Mouse (Mus musculus) frontal cortex, postnatal 36 days (tissue): ENCODE measurements around the gene Otop2.

Source experiments
- DNase-seq, 2 experiments: peaks; one replicate each; pipeline ENCODE4 v3.0.0; 2022; ENCODE audit warnings: low spot score in 2 of 2

Gene Otop2

DNA sequence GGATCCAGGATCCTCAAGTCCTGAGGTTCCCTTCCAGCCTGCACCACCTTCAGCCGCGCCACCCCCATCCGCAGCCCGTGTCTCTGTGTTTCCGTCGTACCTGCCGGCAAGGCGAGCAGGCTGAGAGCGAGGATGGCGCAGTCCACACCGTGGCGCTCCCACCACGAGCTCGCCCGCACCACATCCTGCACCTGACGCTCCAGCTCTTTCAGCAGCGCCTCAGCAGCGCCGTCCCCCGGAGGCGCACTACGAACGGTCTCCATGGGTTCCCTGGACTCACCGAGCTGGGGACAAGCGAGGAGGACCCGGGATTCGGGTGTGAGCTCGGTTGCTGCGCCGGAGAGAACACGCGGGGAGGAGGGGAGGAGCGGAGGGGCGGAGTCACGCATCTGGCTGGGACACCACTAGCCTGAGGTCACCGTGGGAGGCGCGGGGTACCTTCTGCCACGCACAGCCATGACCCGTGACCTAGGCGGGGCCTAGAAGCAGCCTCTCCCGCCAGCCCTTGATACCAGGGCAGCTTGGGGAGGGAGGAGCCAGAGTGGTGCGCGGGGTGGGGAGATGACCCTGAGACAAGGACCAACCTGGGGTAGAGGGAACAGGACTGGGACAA lies 9.6 kb upstream of the Otop2 start, which contains the start of gene Fads6:
Gene Fads6 (minus strand): TSS at position 450 of the 613 bp plus-strand sequence.
- DNase-seq: peak; percentile 73 to 75

DNA sequence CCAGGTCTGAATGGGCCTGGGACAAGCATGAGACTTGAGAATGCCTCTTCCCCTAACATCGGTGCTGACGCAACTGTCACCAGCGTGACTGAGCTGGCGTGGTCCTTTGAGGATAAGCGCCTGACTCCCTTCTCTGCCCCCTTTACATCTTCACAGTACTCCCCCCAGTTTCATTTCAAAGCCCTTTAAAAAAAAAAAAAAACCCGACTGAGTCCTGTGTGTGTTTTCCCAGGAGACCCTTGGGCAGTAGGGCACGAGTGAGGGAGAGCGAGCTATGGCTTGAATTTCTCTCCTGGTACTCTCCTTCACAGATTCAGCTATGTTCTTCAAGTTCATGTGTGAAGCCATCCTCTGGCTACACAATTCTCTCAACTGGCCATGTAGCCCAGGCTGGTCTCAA lies 8.8 kb upstream of the Otop2 start:
- DNase-seq: no peak

DNA sequence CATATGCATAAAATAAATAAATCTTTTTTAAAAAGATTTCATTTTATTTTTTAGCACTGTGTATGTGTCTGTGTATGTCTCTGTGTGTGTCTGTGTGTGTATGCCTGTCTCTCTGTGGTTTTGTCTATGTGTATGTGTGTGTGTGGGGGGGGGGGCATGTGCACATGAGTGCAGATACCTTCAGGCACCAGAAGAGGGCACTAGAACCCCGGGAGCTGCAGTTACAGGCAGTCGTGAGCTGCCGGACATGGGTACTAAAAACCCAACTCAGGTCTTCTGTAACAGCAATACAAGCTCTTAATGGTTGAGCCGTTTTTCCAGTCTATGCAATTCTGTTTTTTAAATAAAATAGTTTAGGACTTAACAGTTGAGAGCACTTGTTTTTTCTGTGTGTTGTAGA lies 6.2 kb upstream of the Otop2 start:
- DNase-seq: no peak

DNA sequence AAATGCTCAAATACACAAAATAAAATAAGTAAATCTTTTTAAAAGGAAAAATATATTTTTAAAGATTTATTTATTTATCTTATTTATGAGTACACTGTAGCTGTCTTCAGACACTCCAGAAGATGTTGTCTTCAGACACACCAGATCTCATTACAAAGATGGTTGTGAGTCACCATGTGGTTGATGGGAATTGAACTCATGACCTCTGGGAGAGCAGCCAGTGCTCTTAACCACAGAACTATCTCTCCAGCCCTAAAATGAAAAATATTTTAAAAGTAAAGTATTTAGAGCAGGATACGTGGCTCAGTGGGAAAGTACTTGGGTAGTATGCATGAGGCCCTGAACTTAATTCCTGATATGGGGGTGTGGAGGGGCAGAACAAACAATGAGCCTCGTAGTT lies 5.6 kb upstream of the Otop2 start:
- DNase-seq: no peak

DNA sequence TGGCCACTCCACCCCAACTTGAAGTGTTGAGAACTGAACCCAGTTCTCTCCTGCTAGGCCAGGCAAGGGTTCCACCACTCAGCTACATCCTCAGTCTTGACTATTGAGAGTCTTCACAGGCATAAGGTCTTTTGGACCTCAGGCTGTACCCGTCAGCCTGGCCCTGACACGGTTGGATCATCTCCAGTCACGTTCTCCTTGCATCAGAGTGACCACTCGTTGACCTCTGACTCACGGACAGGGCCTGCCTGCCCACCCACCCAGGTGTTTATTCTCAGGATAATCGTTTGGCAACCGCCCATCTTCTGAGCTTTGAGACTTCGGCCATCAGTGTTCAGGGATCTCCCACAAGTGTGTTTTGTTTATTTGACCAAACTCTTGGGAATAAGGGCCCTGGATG lies 3.8 kb upstream of the Otop2 start:
- no peak for DNase-seq

DNA sequence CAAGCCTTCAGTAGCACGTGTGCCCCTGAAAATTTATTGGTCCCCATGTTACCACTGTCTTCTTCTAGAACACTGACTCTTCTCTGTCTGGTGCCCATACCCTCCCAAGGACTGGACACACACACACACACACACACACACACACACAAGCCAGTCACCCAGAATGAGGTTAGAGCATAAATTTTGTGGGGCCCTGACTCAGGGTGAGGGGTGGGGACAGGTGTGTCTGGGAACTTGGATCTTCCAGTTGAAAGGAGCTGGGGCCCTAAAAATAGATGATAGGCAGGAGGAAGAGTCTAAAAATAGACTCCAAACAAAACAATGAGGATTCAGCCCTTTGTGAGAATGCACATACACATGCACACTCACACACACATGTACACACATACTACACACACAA lies 1.8 kb downstream of the Otop2 start:
- DNase-seq: no peak

DNA sequence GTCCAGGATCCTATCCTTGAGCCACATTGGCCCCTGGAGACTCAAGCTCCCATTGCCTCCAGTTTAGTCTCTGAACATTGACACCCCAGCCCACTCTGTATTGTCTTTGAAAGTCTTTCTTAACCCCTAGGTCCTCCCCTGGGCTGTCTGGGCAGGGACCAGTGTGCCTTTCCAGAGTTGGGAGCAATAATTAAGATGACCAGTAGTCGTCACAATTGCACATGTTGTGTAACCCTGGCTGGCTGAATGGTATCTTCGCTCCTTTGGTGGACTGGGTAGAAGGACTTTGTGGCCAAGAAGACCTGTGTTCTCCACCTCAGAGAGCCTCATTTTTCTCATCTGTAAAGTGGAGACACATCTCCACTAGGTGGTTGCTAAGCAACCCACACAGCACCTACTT lies 7.3 kb downstream of the Otop2 start:
- no peak for DNase-seq

DNA sequence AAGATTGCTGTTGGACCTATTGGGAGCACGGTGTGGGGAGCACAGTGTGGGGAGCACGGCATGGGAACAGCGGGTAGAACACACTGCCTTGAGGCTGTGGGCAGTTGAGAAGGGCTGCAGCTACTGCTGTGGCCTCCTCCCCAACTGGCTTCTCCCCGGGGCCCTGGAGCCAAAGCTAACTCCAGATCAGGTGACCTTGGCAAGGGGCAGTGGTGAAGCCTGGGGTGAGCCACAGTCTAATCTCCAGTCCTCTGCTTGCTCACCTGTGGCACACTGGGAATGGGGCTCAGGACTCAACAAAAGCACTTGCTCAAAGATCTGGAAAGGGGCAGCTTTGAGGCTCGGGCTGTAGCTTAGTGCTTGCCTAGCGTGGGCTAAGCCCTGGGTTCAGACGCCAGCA lies 10.2 kb downstream of the Otop2 start:
- no peak for DNase-seq

DNA sequence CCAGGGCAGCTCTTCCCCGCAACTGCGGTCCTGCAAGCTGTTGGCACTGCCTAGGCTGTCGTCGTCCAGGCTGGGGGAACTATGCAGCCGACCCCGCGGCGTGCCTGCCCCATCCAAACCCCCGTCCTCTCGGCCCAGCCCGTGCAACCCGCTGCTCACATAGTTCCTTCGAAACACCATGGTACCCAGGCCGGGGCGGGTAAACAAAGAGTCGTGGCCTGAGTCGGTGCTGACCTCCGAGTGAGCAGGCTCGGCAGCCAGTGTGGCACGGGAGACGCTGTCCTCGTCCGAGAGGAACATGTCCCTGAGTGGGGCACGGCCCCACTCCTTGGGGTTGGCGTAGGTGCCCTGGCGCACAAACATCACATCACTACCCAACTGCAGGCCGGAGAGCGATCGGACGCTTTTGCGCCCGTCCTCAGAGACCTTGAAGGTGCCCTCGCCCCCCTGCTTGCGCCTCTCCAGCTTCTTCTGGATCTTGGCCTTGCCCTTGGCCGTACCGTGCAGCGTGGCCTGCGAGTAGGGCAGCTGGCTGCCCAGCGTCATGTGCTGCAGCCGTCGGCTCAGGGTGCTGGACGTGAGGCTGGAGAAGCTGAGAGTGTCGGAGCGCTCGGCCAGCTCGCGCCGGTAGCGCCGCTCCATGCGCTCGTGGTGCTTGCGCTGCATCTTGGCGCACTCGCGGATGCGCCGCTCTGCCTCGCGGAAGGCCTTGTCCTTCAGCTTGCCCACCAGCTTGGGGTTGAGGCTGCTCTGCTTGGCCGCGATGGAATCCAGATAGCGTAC lies 11.5 kb downstream of the Otop2 start:
- no peak for DNase-seq

DNA sequence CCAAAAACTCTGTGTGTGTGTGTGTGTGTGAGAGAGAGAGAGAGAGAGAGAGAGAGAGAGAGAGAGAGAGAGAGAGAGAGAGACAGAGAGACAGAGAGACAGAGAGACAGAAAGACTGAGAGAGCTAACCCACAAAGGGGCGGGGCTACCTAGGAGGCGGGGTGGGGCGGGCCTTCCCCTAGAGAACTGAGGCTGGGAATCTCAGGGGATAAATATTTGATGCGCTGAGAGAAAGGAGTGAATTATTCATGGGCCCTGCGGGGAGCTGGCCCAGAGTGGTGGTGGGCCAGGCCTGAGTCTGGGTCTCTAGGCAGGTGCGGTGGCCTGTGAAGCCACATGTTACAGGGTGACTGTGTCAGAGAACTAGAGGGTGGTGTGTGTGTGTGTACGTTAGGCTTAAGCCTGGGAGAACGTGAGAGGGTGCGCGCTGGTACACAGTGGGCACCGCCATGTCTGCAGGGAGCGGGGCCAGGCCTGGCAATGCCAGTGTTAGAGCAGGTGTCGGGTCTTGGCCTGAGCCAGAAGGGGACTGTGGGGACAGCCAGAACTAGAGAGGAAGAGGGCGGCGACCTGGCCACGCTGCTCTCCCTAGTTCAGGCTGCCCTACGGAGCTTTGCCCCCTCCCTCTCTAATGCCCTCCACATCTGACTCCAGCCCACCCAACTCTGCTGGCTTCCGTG lies 12.9 kb downstream of the Otop2 start:
- DNase-seq: no peak

DNA sequence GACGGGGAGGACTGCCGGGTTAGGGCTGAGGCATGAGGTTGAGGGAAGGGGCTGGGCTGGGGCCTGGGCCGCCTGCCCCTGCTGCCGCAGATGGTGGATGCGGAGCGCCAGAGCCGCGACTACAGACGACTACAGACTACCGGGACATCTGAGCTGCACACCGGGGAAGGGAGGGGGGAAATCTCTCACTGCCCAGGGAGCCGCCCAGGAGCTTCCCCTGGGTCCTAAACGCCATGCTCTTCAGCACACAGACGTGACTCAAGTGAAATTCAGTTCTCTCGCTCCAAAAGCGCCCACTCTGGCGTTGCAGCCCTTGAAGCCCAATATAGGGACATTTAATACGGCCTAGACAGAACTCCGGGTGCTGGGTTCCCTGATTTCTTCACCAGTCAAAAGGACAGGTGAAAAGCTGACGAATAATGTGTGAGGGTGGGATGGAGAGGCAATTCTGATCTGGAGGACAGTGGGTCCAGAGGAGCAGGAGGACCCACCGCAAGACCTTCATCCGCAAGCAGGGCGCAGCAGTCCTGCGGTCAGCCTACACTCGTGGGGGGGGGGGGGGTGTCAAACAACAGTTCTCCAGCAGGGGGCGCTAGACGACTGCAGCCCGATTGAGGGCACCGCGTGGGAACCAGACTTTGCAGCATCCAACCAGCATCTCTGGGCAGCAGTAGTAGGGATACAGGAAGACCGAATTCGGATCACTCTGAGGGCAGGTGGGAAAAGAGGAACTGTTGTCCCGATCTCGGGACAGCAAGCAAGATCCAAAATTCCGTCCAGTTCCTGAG lies 15.1 kb downstream of the Otop2 start, which contains the start of gene Ush1g:
Gene Ush1g (minus strand): TSS at position 136 of the 788 bp plus-strand sequence.
- no peak for DNase-seq

DNA sequence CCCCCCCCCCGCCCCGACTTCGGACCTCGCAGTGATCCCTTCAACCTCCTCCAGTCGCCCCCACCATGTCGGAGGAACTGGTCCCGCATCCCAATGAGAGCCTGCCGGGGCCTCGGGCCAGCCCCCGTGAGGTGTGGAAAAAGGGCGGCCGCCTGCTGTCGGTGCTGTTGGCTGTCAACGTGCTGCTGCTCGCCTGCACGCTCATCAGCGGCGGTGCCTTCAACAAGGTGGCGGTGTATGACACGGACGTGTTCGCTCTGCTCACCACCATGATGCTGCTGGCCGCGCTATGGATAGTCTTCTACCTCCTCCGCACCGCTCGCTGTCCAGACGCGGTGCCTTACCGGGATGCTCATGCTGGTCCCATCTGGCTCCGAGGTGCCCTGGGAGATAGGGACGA lies 16.4 kb downstream of the Otop2 start:
- DNase-seq: no peak

DNA sequence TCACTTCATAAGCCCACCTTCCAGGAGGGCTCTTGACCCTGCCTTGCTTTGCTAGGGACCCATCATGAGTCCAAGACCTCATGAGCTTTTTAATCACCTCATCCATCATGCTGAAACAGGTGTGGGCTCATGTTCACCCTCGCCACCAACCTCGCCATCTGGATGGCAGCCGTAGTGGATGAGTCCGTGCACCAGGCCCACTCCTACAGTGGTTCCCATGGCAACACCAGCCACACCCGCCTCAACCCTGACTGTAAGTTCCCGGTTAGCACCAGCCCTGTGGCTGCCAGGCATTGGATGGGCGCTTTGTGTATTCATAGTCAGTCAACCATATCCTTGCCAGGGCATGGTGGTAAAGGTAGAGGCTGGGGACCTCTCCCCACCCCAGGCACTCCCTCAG lies 19.8 kb downstream of the Otop2 start:
- DNase-seq: peak; percentile 55 to 61

DNA sequence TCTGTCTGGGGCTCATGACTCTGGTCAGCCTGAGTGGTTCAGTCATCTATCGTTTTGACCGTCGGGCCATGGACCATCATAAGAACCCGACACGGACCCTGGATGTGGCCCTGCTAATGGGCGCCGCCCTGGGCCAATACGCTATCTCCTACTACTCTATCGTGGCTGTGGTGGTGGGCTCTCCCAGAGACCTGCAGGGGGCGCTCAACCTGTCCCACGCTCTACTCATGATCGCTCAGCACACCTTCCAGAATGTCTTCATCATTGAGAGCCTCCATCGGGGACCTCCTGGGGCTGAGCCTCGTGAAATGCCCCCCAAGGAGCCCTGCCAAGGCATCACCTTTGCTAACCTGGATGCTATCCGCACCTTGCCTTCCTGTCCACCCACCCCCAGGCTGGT lies 22.4 kb downstream of the Otop2 start:
- no peak for DNase-seq

DNA sequence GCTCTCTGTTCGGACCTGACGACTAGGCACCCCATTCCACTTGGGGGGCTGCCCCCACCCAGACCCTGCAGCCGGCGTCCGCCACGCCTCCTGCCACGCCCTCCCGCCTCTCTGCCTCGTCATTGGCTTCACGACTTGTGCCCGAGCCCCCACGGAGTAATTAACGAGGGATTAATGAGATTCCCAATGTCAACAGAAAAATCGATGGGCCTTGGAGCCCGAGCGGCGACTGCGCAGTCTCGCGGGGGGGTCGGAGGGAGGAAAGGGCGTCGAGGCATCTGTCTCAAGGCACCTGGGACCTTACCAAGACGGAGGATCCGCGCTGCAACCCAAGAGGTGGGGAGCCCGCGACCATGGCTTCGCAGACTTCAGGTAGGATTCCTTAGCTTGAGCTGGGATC lies 27.6 kb downstream of the Otop2 start, which contains the start of gene Otop3:
Gene Otop3 (plus strand): TSS at position 201 of the 400 bp plus-strand sequence.
- no peak for DNase-seq

DNA sequence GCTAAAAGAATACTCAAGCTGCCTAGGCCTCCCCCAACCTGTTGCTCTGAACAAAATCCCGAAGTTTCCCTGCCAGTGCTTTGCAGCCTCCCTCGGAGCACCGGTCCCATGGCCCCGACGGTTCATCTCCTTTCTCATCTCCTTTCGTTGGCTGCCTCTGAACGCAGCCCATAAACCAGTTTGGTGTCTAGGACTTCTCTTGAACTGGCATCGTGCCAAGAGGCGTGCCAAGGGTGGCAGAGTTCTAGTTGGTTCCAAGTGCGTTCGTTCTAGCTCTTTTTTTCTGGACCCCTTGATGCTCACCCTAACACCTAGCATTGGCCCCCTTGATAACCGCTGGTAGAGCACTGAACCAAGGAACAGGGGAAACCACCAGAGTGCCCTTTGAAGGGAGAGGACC lies 28.3 kb downstream of the Otop2 start:
- no peak for DNase-seq

DNA sequence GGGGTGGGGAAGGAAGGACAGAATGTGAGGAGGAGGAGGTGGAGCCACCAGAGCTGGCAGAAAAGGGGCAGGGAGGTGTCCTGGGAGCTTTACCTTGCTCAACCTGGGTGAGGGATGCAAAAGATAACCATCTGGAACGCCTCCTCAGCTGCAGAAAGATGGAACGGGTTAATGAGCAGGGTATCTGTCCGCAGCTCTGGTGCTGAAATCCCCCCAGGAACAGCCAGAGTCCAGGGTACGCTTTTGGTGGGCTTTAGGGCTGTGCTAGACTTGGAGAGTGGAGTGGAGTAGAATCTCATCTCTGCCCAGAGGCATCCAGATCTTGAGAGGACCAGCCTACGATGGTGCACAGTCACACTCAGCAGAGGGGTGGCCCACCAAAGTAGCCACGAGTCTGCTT lies 29.2 kb downstream of the Otop2 start:
- DNase-seq: no peak

DNA sequence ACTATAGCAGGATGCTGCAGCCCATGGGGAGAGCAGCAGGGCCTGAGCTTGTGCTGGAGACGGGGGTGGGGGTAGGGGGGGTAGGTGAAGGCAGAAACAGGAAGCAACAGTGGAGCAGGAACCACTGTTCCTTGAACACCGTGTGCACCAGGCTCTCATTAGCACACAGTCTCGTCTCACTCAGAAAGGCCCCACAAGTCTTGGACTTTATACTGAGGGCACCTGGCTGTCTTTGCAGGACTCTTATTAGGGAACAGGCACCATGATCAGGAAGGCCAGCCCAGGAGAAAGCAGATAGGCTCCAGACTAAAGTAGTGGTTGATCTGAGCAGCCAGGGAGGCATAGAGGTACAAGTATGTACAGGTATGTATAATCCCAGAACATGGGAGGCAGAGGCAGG lies 30.4 kb downstream of the Otop2 start:
- DNase-seq: no peak

DNA sequence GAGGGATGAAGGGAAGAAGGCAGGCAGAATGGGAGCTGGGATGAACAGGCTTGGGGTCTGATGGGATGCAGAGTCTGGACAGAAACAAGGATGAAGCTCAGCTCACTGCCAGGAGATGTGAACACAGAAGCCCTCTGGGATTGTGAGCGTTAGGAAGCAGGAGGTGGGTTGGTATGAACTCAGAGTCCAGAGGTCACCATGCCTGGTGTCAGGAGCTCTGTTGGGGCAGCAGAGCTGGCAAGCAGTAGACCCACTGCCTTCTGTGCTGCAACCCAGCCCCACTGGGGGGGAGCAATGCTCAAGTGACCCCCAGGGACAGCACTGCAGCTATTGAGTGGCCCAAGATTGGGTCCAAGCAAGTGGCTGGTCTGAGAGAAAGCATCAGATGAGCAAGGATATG lies 30.9 kb downstream of the Otop2 start:
- DNase-seq: no peak

DNA sequence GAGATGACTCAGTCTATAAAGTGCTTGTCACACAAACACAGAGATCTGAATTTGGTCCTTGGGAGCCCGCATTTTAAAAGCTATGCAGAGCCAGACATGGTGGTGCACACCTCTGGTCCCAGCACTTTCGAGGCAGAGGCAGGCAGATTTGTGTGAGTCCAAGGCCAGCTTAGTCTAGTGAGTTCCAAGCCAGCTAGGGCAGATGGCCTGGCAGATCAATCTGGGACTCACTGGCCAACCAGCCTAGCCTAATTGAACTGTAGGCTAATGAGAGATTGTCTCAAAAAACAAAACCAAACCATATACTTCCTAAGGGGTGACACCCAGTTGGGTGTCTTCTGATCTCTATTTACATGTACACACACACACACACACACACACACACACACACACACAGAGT lies 34.3 kb downstream of the Otop2 start:
- no peak for DNase-seq

DNA sequence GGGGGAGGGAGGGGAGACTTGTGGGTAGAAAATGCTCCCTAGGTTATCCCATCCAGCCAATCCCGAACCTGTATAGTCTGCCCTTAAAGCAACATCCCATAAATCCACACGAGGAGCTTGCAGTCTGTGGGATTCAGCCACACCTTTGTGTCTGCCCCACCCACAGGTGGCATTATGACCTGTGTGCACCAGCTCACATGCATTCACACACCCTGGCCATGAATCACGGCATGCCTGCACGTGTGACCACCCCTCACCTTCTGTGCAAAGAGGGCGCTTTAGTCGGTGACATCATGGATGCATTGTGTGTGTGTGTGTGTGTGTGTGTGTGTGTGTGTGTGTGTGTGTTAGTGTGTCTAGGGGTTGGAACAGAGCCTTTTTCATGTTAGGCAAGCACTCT lies 34.9 kb downstream of the Otop2 start:
- no peak for DNase-seq

DNA sequence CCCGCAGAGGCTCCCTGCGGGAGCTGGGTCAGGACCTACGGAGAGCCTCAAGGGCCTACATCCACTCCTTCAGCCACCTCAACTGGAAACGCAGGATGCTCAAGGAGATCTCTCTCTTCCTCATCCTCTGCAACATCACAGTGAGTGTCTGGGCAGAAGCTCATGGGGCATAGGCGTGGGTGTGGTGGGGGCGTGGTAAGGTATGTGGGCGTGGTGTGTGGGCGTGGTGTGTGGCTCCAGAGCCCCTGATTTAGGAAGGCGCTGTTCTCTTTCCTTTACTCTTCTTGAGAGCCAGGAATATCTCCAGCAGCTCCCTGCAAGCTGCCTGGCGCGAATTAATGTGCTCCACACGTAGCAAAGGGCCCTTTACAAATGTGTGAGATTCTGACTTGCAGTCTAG lies 38.0 kb downstream of the Otop2 start:
- peak in 1 of 2 experiments; percentile 36 for DNase-seq
